In genomic region chr7:4657521-4658127, GRCm38 (mm10) we compare ENCODE assay signal across 8 mouse cellular contexts. TPM values are rescaled to one million over a fixed set of nuclear protein-coding genes. Genes with fewer than 3 reads are reported as not detected.
DNase-seq lines count a peak whose midpoint lies in the region; ATAC-seq and TF ChIP-seq lines count a peak whose summit lies in the region.

No protein-coding gene starts in this region.

- peaks cover 38% of the 10 kb centered on the region for H3K4me1 ChIP-seq in heart, embryonic 15.5 days (replicated peaks)
- H3K4me1 ChIP-seq in limb, embryonic 11.5 days (ENCODE audit: control insufficient read depth, insufficient read depth, low read length): peaks cover 11% of the 10 kb centered on the region
- H3K4me1 ChIP-seq in midbrain, postnatal 0 days (ENCODE audit: insufficient read depth, low read length): peaks cover 19% of the 10 kb centered on the region

- WGBS in heart, embryonic 15.5 days: 27% methylated on average over 9 of the region's 9 CpGs
- WGBS in limb, embryonic 11.5 days: 54% methylated on average over 9 of the region's 9 CpGs
- 57% methylated on average over 9 of the region's 9 CpGs for WGBS in midbrain, postnatal 0 days

- no peaks in the 10 kb centered on the region; the same call in 1 of the 2 replicates for H3K36me3 ChIP-seq in heart, embryonic 15.5 days
- H3K36me3 ChIP-seq in limb, embryonic 11.5 days (ENCODE audit: control insufficient read depth, insufficient read depth, low read length): no peaks in the 10 kb centered on the region; the same call in 1 of the 2 replicates
- H3K36me3 ChIP-seq in midbrain, postnatal 0 days (ENCODE audit: insufficient read depth, low read length): peaks cover 8% of the 10 kb centered on the region; the same call in 1 of the 2 replicates

- DNase-seq in layer of hippocampus, postnatal 14 days (ENCODE audit: low spot score in 2 of 2): peak; percentile 18 to 49
- DNase-seq in layer of hippocampus, adult 11-12 months (ENCODE audit: low spot score): no peak
- peak; percentile 13 to 16 for DNase-seq in cerebellum, postnatal 14 days
- no peak for DNase-seq in limb, embryonic 11.5 days (ENCODE audit: low spot score)
- DNase-seq in midbrain, postnatal 0 days (ENCODE audit: low spot score): no peak
- no peak for DNase-seq in gastrocnemius, adult 18-20 months (ENCODE audit: low spot score)

- TF ChIP-seq CTCF in midbrain, postnatal 0 days (IDR thresholded peaks at IDR 0.05): no peak

- H3K4me2 ChIP-seq in heart, embryonic 15.5 days: peak overlapping the region; percentile 86
- H3K4me2 ChIP-seq in limb, embryonic 11.5 days (ENCODE audit: low read depth, severe bottlenecking): peak overlapping the region; percentile 88
- peak overlapping the region; percentile 69 for H3K4me2 ChIP-seq in midbrain, postnatal 0 days (ENCODE audit: low read depth, low read length, poor library complexity, severe bottlenecking)

- no peaks in the 10 kb centered on the region for H3K9me3 ChIP-seq in heart, embryonic 15.5 days (replicated peaks)
- H3K9me3 ChIP-seq in limb, embryonic 11.5 days (ENCODE audit: control insufficient read depth, low read length): no peaks in the 10 kb centered on the region
- H3K9me3 ChIP-seq in midbrain, postnatal 0 days (ENCODE audit: low read length): no peaks in the 10 kb centered on the region

- peak overlapping the region; percentile 94 for H3K4me3 ChIP-seq in heart, embryonic 15.5 days
- peak overlapping the region; percentile 78 for H3K4me3 ChIP-seq in limb, embryonic 11.5 days (ENCODE audit: low read depth, low read length)
- H3K4me3 ChIP-seq in midbrain, postnatal 0 days (ENCODE audit: low read depth, low read length): peak overlapping the region; percentile 86

- peak overlapping the region; percentile 96 for H3K27ac ChIP-seq in heart, embryonic 15.5 days
- H3K27ac ChIP-seq in limb, embryonic 11.5 days (replicated peaks; ENCODE audit: low read depth, low read length): no peak overlapping the region
- H3K27ac ChIP-seq in midbrain, postnatal 0 days (ENCODE audit: low read depth, low read length): no peak overlapping the region

- no peak for ATAC-seq in heart, embryonic 15.5 days (replicated peaks; ENCODE audit: insufficient number of reproducible peaks, insufficient read depth, low FRiP score, low read depth)
- no peak for ATAC-seq in limb, embryonic 11.5 days (ENCODE audit: insufficient number of reproducible peaks, low FRiP score, low TSS enrichment, low read depth)
- ATAC-seq in midbrain, postnatal 0 days (ENCODE audit: low FRiP score): no peak
- no peak for ATAC-seq in activated CD4-positive, CD25-positive, alpha-beta regulatory T cell, adult 4 months

- peak overlapping the region; percentile 98 for H3K9ac ChIP-seq in heart, embryonic 15.5 days
- H3K9ac ChIP-seq in limb, embryonic 11.5 days (ENCODE audit: low read length): peak overlapping the region; percentile 87
- peak overlapping the region; percentile 88 for H3K9ac ChIP-seq in midbrain, postnatal 0 days (replicated peaks; ENCODE audit: low read length, poor library complexity, severe bottlenecking)

- no peaks in the 10 kb centered on the region for H3K27me3 ChIP-seq in heart, embryonic 15.5 days
- H3K27me3 ChIP-seq in limb, embryonic 11.5 days (ENCODE audit: control insufficient read depth, insufficient read depth, low read length): no peaks in the 10 kb centered on the region
- H3K27me3 ChIP-seq in midbrain, postnatal 0 days (ENCODE audit: insufficient read depth, low read length): no peaks in the 10 kb centered on the region

RNA-seq across cellular contexts. Expression of gene Ppp6r1, which starts 1.2 kb away (rescaled TPM):
- 100 to 1,000 TPM; 140 TPM for total RNA-seq in layer of hippocampus, postnatal 14 days (2021)
- polyA plus RNA-seq in heart, embryonic 15.5 days (2015; fragmentation: Nextera tagmentation; extraction: Ambion mirVana): 6.2 and 8.2 TPM in 2 replicates
- polyA plus RNA-seq in limb, embryonic 11.5 days (2014; fragmentation: Nextera tagmentation; extraction: Ambion mirVana): 4.9 and 6.5 TPM in 2 replicates
- 103 and 131 TPM in 2 replicates for total RNA-seq in midbrain, postnatal 0 days (2014; rRNA removed)
- 7.7 and 10.1 TPM in 2 replicates for polyA plus RNA-seq in midbrain, postnatal 0 days (2015; fragmentation: Nextera tagmentation; extraction: Ambion mirVana)
- total RNA-seq in gastrocnemius, adult 18-20 months (2021): 10 to 100 TPM; 45.8 to 46.6 TPM
- 10 to 100 TPM; 10.6 to 11.1 TPM for polyA plus RNA-seq in activated CD4-positive, CD25-positive, alpha-beta regulatory T cell, adult 4 months (2017; shearing (Covaris generic))

RNA-seq across cellular contexts. Expression of gene Tmem86b, which starts 26.4 kb away (rescaled TPM):
- 10 to 100 TPM; 15.0 to 18.4 TPM for total RNA-seq in layer of hippocampus, postnatal 14 days (2021)
- polyA plus RNA-seq in heart, embryonic 15.5 days (2015; fragmentation: Nextera tagmentation; extraction: Ambion mirVana): 1.5 and 1.6 TPM in 2 replicates
- 1.1 and 2.5 TPM in 2 replicates for polyA plus RNA-seq in limb, embryonic 11.5 days (2014; fragmentation: Nextera tagmentation; extraction: Ambion mirVana)
- total RNA-seq in midbrain, postnatal 0 days (2014; rRNA removed): 12.4 and 17.4 TPM in 2 replicates
- polyA plus RNA-seq in midbrain, postnatal 0 days (2015; fragmentation: Nextera tagmentation; extraction: Ambion mirVana): 0.76 and 1.00 TPM in 2 replicates
- total RNA-seq in gastrocnemius, adult 18-20 months (2021): 1 to 10 TPM; 2.3 to 2.6 TPM
- 1 to 10 TPM; 3.0 to 4.1 TPM for polyA plus RNA-seq in activated CD4-positive, CD25-positive, alpha-beta regulatory T cell, adult 4 months (2017; shearing (Covaris generic))

RNA-seq across cellular contexts. Expression of gene Hspbp1, which starts 27.2 kb away (rescaled TPM):
- 10 to 100 TPM; 89.0 to 94.8 TPM for total RNA-seq in layer of hippocampus, postnatal 14 days (2021)
- polyA plus RNA-seq in heart, embryonic 15.5 days (2015; fragmentation: Nextera tagmentation; extraction: Ambion mirVana): 71.7 and 81.2 TPM in 2 replicates
- 104 and 112 TPM in 2 replicates for polyA plus RNA-seq in limb, embryonic 11.5 days (2014; fragmentation: Nextera tagmentation; extraction: Ambion mirVana)
- total RNA-seq in midbrain, postnatal 0 days (2014; rRNA removed): 247 TPM in 2 replicates
- 193 and 199 TPM in 2 replicates for polyA plus RNA-seq in midbrain, postnatal 0 days (2015; fragmentation: Nextera tagmentation; extraction: Ambion mirVana)
- total RNA-seq in gastrocnemius, adult 18-20 months (2021): 10 to 100 TPM; 22.1 to 23.9 TPM
- 10 to 100 TPM; 38.9 to 60.9 TPM for polyA plus RNA-seq in activated CD4-positive, CD25-positive, alpha-beta regulatory T cell, adult 4 months (2017; shearing (Covaris generic))

RNA-seq across cellular contexts. Expression of gene Brsk1, which starts 32.8 kb away (rescaled TPM):
- 100 to 1,000 TPM; 306 to 327 TPM for total RNA-seq in layer of hippocampus, postnatal 14 days (2021)
- 0.79 TPM in 2 replicates for polyA plus RNA-seq in heart, embryonic 15.5 days (2015; fragmentation: Nextera tagmentation; extraction: Ambion mirVana)
- 1.7 and 2.5 TPM in 2 replicates for polyA plus RNA-seq in limb, embryonic 11.5 days (2014; fragmentation: Nextera tagmentation; extraction: Ambion mirVana)
- 202 and 226 TPM in 2 replicates for total RNA-seq in midbrain, postnatal 0 days (2014; rRNA removed)
- 6.9 and 7.2 TPM in 2 replicates for polyA plus RNA-seq in midbrain, postnatal 0 days (2015; fragmentation: Nextera tagmentation; extraction: Ambion mirVana)
- under 1 TPM; 0.50 to 0.64 TPM for total RNA-seq in gastrocnemius, adult 18-20 months (2021)
- not detected for polyA plus RNA-seq in activated CD4-positive, CD25-positive, alpha-beta regulatory T cell, adult 4 months (2017; shearing (Covaris generic))

RNA-seq across cellular contexts. Expression of gene Ptprh, which starts 53.8 kb away (rescaled TPM):
- total RNA-seq in layer of hippocampus, postnatal 14 days (2021): under 1 TPM; 0.35 to 0.36 TPM
- polyA plus RNA-seq in heart, embryonic 15.5 days (2015; fragmentation: Nextera tagmentation; extraction: Ambion mirVana): not detected in 2 replicates
- polyA plus RNA-seq in limb, embryonic 11.5 days (2014; fragmentation: Nextera tagmentation; extraction: Ambion mirVana): not detected in 2 replicates
- total RNA-seq in midbrain, postnatal 0 days (2014; rRNA removed): 2.4 and 3.6 TPM in 2 replicates
- 1.1 and 1.3 TPM in 2 replicates for polyA plus RNA-seq in midbrain, postnatal 0 days (2015; fragmentation: Nextera tagmentation; extraction: Ambion mirVana)
- total RNA-seq in gastrocnemius, adult 18-20 months (2021): not detected
- not detected for polyA plus RNA-seq in activated CD4-positive, CD25-positive, alpha-beta regulatory T cell, adult 4 months (2017; shearing (Covaris generic))

Comparison
In these comparisons a context has a peak if more than half of its experiments do, and no peak if none do; other contexts are left out.
1. DNase-seq: peak in layer of hippocampus, postnatal 14 days (2 of 2) and cerebellum, postnatal 14 days (2 of 2); none in layer of hippocampus, adult 11-12 months (single experiment), limb, embryonic 11.5 days (single experiment), midbrain, postnatal 0 days (single experiment) and gastrocnemius, adult 18-20 months (single experiment).
2. Peak in every context shown above with its lines, with median percentiles within 50 percentile points of each other: H3K4me2 ChIP-seq, H3K4me3 ChIP-seq and H3K9ac ChIP-seq.